Mouse (Mus musculus): ENCODE measurements at regions not wholly inside any gene's neighbourhood (a gene's known extent, or its start where the extent isn't known, plus 50 kb on each side); places are given as distances from the start of the nearest gene placed in this dataset.

GRCm38 (mm10) chr13:6470286-6471103 is 77.5 kb upstream of the Pitrm1 start:
- DNase-seq (no peak), ATAC-seq (ENCODE audit: insufficient read depth) (no peak)
- Histone ChIP-seq H3K4me2 (no peak overlapping the region), H3K27me3 (ENCODE audit: insufficient read depth, low read length) (no peaks in the 10 kb centered on the region), H3K36me3 (ENCODE audit: insufficient read depth) (no peaks in the 10 kb centered on the region), H3K4me1 (ENCODE audit: insufficient read depth) (no peaks in the 10 kb centered on the region), H3K9ac (no peak overlapping the region), H3K27ac (ENCODE audit: low read depth) (no peak overlapping the region), H3K4me3 (ENCODE audit: low read depth, low read length) (no peak overlapping the region), H3K9me3 (ENCODE audit: low read depth, low read length) (no peaks in the 10 kb centered on the region)
- TF ChIP-seq CTCF (IDR thresholded peaks at IDR 0.05; ENCODE audit: low read depth) = no peak
- WGBS = 79% methylated on average over 15 of the region's 15 CpGs

DNA sequence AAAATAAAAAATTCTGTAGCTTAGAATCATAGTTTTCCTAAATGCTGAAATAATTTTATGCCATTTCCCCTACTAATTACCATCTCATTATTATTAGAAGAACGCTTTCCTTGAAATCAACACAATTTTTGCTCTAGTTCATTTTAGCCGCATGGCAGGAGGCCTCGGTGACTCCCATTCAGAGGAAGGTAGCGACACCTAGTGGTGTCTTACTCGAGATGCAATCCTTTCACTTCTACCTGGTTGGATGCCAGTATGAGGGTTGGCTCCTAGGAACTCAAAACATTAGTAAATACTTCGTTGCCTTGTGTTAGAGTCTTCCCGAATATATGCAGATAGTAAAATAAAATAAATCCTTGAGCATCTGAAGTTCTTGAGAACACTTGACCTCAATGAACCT is 76.3 kb upstream of the Pitrm1 start:
- 11% methylated on average over 7 of the region's 7 CpGs for WGBS
- Histone ChIP-seq H3K9me3 (ENCODE audit: low read depth, low read length) (no peaks in the 10 kb centered on the region), H3K27me3 (ENCODE audit: insufficient read depth, low read length) (no peaks in the 10 kb centered on the region), H3K36me3 (ENCODE audit: insufficient read depth) (no peaks in the 10 kb centered on the region), H3K4me3 (ENCODE audit: low read depth, low read length) (no peak overlapping the region), H3K9ac (no peak overlapping the region), H3K27ac (ENCODE audit: low read depth) (no peak overlapping the region), H3K4me1 (ENCODE audit: insufficient read depth) (no peaks in the 10 kb centered on the region), H3K4me2 (no peak overlapping the region)
- DNase-seq (peak; percentile 92), ATAC-seq (ENCODE audit: insufficient read depth) (peak; percentile 42; the same call in 1 of the 2 replicates)
- TF ChIP-seq CTCF (IDR thresholded peaks at IDR 0.05; ENCODE audit: low read depth) = peak; percentile 89

GRCm38 (mm10) chr13:6473401-6474190 is 74.4 kb upstream of the Pitrm1 start:
- peak; percentile 28 for DNase-seq
- H3K27me3 ChIP-seq (ENCODE audit: insufficient read depth, low read length) = no peaks in the 10 kb centered on the region
- H3K9me3 ChIP-seq (ENCODE audit: low read depth, low read length) = no peaks in the 10 kb centered on the region
- ATAC-seq (ENCODE audit: insufficient read depth) = no peak
- H3K36me3 ChIP-seq (ENCODE audit: insufficient read depth) = no peaks in the 10 kb centered on the region
- WGBS = 68% methylated on average over 12 of the region's 12 CpGs
- H3K4me1 ChIP-seq (ENCODE audit: insufficient read depth) = no peaks in the 10 kb centered on the region
- no peak overlapping the region for H3K9ac ChIP-seq
- no peak overlapping the region for H3K27ac ChIP-seq (ENCODE audit: low read depth)
- H3K4me3 ChIP-seq (ENCODE audit: low read depth, low read length) = no peak overlapping the region
- no peak overlapping the region for H3K4me2 ChIP-seq
- TF ChIP-seq CTCF (IDR thresholded peaks at IDR 0.05; ENCODE audit: low read depth) = no peak

- no peak overlapping the region for H3K4me3 ChIP-seq (ENCODE audit: low read depth, low read length)
- H3K27ac ChIP-seq (ENCODE audit: low read depth) = no peak overlapping the region
- no peak for DNase-seq
- H3K9me3 ChIP-seq (ENCODE audit: low read depth, low read length) = no peaks in the 10 kb centered on the region
- ATAC-seq (ENCODE audit: insufficient read depth) = no peak
- H3K4me2 ChIP-seq = no peak overlapping the region
- no peaks in the 10 kb centered on the region for H3K27me3 ChIP-seq (ENCODE audit: insufficient read depth, low read length)
- TF ChIP-seq CTCF (IDR thresholded peaks at IDR 0.05; ENCODE audit: low read depth) = no peak
- H3K9ac ChIP-seq = no peak overlapping the region
- 0 out of 2 replicates have a peak, but pooled peaks cover 3% of the 10 kb centered on the region for H3K4me1 ChIP-seq (ENCODE audit: insufficient read depth)
- 68% methylated on average over 6 of the region's 6 CpGs for WGBS
- H3K36me3 ChIP-seq (ENCODE audit: insufficient read depth) = no peaks in the 10 kb centered on the region
Observed at GRCm38 (mm10) chr13:6479667-6480066, 68.3 kb upstream of the Pitrm1 start.

GRCm38 (mm10) chr13:6484418-6484817 is 63.5 kb upstream of the Pitrm1 start:
- peaks cover 3% of the 10 kb centered on the region; the same call in 1 of the 2 replicates for H3K4me1 ChIP-seq (ENCODE audit: insufficient read depth)
- H3K36me3 ChIP-seq (ENCODE audit: insufficient read depth) = no peaks in the 10 kb centered on the region
- H3K9ac ChIP-seq = no peak overlapping the region
- no peaks in the 10 kb centered on the region for H3K9me3 ChIP-seq (ENCODE audit: low read depth, low read length)
- DNase-seq (peak; percentile 75), ATAC-seq (ENCODE audit: insufficient read depth) (peak; percentile 14; the same call in 1 of the 2 replicates)
- H3K27ac ChIP-seq (ENCODE audit: low read depth) = no peak overlapping the region
- TF ChIP-seq CTCF (IDR thresholded peaks at IDR 0.05; ENCODE audit: low read depth) = no peak
- no peak overlapping the region for H3K4me2 ChIP-seq
- no peaks in the 10 kb centered on the region for H3K27me3 ChIP-seq (ENCODE audit: insufficient read depth, low read length)
- H3K4me3 ChIP-seq (ENCODE audit: low read depth, low read length) = no peak overlapping the region

DNA sequence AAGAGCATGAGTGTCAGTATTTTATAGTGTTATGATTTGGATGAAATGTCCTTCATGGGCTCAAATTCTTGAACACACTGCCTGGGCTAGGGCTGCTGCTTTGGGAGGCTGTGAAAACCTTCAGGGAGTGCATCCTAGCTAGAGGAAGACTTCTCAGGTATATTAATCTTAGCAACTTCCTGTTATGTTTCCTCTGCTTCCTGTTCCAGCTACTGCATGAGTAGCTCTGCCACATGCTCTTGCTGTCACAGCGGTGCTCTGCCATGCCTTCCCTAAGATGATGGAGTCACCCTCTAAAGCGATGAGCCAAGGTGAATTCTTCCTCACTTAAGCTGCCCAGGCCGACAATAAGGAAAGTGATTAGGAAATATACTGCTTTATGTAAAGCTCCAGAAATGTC is 60.1 kb upstream of the Pitrm1 start:
- Histone ChIP-seq H3K27me3 (ENCODE audit: insufficient read depth, low read length) (no peaks in the 10 kb centered on the region), H3K4me1 (ENCODE audit: insufficient read depth) (peaks cover 3% of the 10 kb centered on the region; the same call in 1 of the 2 replicates), H3K4me2 (no peak overlapping the region), H3K36me3 (ENCODE audit: insufficient read depth) (no peaks in the 10 kb centered on the region), H3K4me3 (ENCODE audit: low read depth, low read length) (no peak overlapping the region), H3K9me3 (ENCODE audit: low read depth, low read length) (no peaks in the 10 kb centered on the region), H3K27ac (ENCODE audit: low read depth) (no peak overlapping the region), H3K9ac (no peak overlapping the region)
- TF ChIP-seq CTCF (IDR thresholded peaks at IDR 0.05; ENCODE audit: low read depth) = no peak
- 77% methylated on average over 3 of the region's 3 CpGs for whole genome bisulfite sequencing
- no peak for ATAC-seq (ENCODE audit: insufficient read depth)
- DNase-seq = no peak
